Mouse (Mus musculus) thymus, adult 2 months (tissue): ENCODE measurements around the gene Bsph2.

Source experiments
- CTCF ChIP-seq: fragments of 200-500 bp; IDR thresholded peaks from 2 replicates; pipeline ENCODE4 v1.5.1; 2012; ENCODE audit warnings: mild to moderate bottlenecking, control low read depth, low read length, moderate library complexity, borderline replicate concordance; ENCODE audit not compliant: control insufficient read depth, poor library complexity, insufficient read depth; ENCODE audit errors: extremely low read depth
- POLR2A ChIP-seq: fragments of 200-500 bp; IDR thresholded peaks from 2 replicates; pipeline ENCODE4 v1.6.1; 2012; ENCODE audit warnings: mild to moderate bottlenecking, low read length, control low read depth, moderate library complexity; ENCODE audit not compliant: control insufficient read depth, poor library complexity, insufficient read depth; ENCODE audit errors: extremely low read depth

DNA sequence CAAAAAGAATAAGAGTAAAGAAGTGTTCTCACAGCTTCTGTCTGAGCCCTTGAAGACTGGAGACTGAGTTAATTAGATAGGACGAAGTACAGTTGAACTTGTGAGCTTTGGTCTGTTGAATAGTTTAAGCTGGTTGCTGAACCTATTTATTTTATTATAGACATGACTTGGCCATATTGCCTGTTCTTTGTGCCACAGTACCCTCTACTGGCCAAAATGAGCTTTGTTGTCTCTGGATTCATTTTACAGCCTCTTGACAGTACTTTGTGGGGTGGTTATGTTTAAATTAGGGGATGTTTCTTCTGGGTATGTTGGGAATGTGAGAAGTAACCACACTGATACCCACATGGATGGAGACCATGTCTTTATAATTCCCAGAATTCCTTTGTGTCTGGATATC lies 59.3 kb downstream of the Bsph2 start:
- TF ChIP-seq CTCF: no peak
- TF ChIP-seq POLR2A: no peak
